Mouse (Mus musculus) kidney, postnatal 25 days (tissue): ENCODE measurements around the gene Nox1.

Experiments used
- DNase-seq, 2 experiments: peaks; one replicate each; pipeline ENCODE4 v3.0.0; 2021; ENCODE audit warnings: mixed read lengths in 2 of 2

The Nox1 gene

GRCm38 (mm10) chrX:134116417-134116816, 105.3 kb downstream of the Nox1 start:
- DNase-seq, result no peak

- no peak for DNase-seq
Measured at GRCm38 (mm10) chrX:134111767-134112166, 110.0 kb downstream of the Nox1 start.

- DNase-seq, result no peak
Measured at GRCm38 (mm10) chrX:134102641-134103040, 119.1 kb downstream of the Nox1 start.

- DNase-seq, result no peak
Measured at GRCm38 (mm10) chrX:134085453-134085852, 136.3 kb downstream of the Nox1 start.

GRCm38 (mm10) chrX:134059764-134060163, 162.0 kb downstream of the Nox1 start:
- no peak for DNase-seq

GRCm38 (mm10) chrX:134058987-134059712, 162.6 kb downstream of the Nox1 start, which contains the start of gene Cstf2:
Gene Cstf2 (plus strand): TSS chrX:134059187.
- peak; percentile 93 to 96 for DNase-seq

GRCm38 (mm10) chrX:134058040-134058875, 163.5 kb downstream of the Nox1 start:
- DNase-seq, result no peak

- no peak for DNase-seq
Measured at GRCm38 (mm10) chrX:134056897-134057296, 164.9 kb downstream of the Nox1 start.

GRCm38 (mm10) chrX:134048994-134049393, 172.8 kb downstream of the Nox1 start:
- no peak for DNase-seq
